Mouse (Mus musculus): Measurements from ENCODE around the gene Thap4. TPM values are rescaled to one million over a fixed set of nuclear protein-coding genes. Genes with fewer than 3 reads are reported as not detected.

The Thap4 gene
- polyA plus RNA-seq, 1 experiment from 2014 or later = 64.8 TPM

DNA sequence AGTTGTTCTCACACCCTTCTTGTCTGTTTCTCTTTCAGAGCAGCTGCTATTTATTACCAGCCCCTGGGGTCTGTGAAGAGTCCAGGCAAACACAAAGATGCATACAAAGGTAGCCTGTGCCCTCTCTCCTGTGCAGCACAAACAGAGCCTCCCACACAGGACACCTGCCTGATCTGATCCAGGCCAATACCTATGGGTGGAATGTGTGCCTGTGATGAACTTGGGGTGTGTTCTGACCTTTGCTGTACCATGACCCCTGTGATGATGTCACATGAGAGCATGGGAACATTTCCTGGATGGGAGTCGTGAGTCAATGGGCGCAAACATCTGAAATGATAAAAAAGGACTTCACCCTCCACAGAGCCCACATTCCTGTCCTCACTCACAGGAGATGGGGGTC, 99.9 kb downstream of the Thap4 start:
- no peak for ATAC-seq (ENCODE audit: low FRiP score, low TSS enrichment)
- H3K36me3 ChIP-seq (ENCODE audit: control insufficient read depth, insufficient read depth, low read length) = no peaks in the 10 kb centered on the region
- no peaks in the 10 kb centered on the region for H3K27me3 ChIP-seq (ENCODE audit: control insufficient read depth, insufficient read depth, low read length)
- H3K27ac ChIP-seq (ENCODE audit: low read depth, low read length) = no peak overlapping the region
- no peak overlapping the region for H3K4me3 ChIP-seq (ENCODE audit: low read length)
- H3K4me2 ChIP-seq (replicated peaks; ENCODE audit: low read depth, low read length) = no peak overlapping the region
- no peaks in the 10 kb centered on the region for H3K4me1 ChIP-seq (ENCODE audit: control insufficient read depth, insufficient read depth, low read length)
- 67% methylated on average over 2 of the region's 2 CpGs for WGBS
- H3K9ac ChIP-seq (ENCODE audit: low read depth, low read length) = no peak overlapping the region
- no peaks in the 10 kb centered on the region for H3K9me3 ChIP-seq (ENCODE audit: control insufficient read depth, low read length)

- Histone ChIP-seq H3K4me2 (replicated peaks; ENCODE audit: low read depth, low read length) (no peak overlapping the region), H3K4me1 (ENCODE audit: control insufficient read depth, insufficient read depth, low read length) (no peaks in the 10 kb centered on the region), H3K27ac (ENCODE audit: low read depth, low read length) (no peak overlapping the region), H3K36me3 (ENCODE audit: control insufficient read depth, insufficient read depth, low read length) (no peaks in the 10 kb centered on the region), H3K9me3 (ENCODE audit: control insufficient read depth, low read length) (no peaks in the 10 kb centered on the region), H3K27me3 (ENCODE audit: control insufficient read depth, insufficient read depth, low read length) (no peaks in the 10 kb centered on the region), H3K4me3 (ENCODE audit: low read length) (no peak overlapping the region), H3K9ac (ENCODE audit: low read depth, low read length) (no peak overlapping the region)
- WGBS = 32% methylated on average over 2 of the region's 2 CpGs
- no peak for ATAC-seq (ENCODE audit: low FRiP score, low TSS enrichment)
Observed at GRCm38 (mm10) chr1:93654275-93654674, 100.4 kb downstream of the Thap4 start.

Other genes with a start within 250 kb of the Thap4 start
- 6.2 and 7.5 TPM in 2 replicates for gene Farp2, start 242.8 kb downstream of the Thap4 start, polyA plus RNA-seq (2014; fragmentation: Nextera tagmentation; extraction: Ambion mirVana)
- gene Stk25, start 96.2 kb downstream of the Thap4 start, polyA plus RNA-seq (2014; fragmentation: Nextera tagmentation; extraction: Ambion mirVana) = 146 and 192 TPM in 2 replicates
- 72.1 and 86.2 TPM in 2 replicates for gene Bok, start 69.2 kb downstream of the Thap4 start, polyA plus RNA-seq (2014; fragmentation: Nextera tagmentation; extraction: Ambion mirVana)
- 80.8 and 95.7 TPM in 2 replicates for gene Atg4b, start 3.4 kb downstream of the Thap4 start, polyA plus RNA-seq (2014; fragmentation: Nextera tagmentation; extraction: Ambion mirVana)
- 287 and 307 TPM in 2 replicates for gene Dtymk, start 47.1 kb upstream of the Thap4 start, polyA plus RNA-seq (2014; fragmentation: Nextera tagmentation; extraction: Ambion mirVana)
- 10.7 and 18.5 TPM in 2 replicates for gene Ing5, start 49.1 kb upstream of the Thap4 start, polyA plus RNA-seq (2014; fragmentation: Nextera tagmentation; extraction: Ambion mirVana)
- 10.8 and 13.2 TPM in 2 replicates for gene D2hgdh, start 70.0 kb upstream of the Thap4 start, polyA plus RNA-seq (2014; fragmentation: Nextera tagmentation; extraction: Ambion mirVana)
- not detected in 2 replicates for gene Gal3st2, start 106.4 kb upstream of the Thap4 start, polyA plus RNA-seq (2014; fragmentation: Nextera tagmentation; extraction: Ambion mirVana)
- gene Gal3st2b, start 163.4 kb upstream of the Thap4 start, polyA plus RNA-seq (2014; fragmentation: Nextera tagmentation; extraction: Ambion mirVana) = not detected in 2 replicates
- not detected in 2 replicates for gene Gal3st2c, start 235.6 kb upstream of the Thap4 start, polyA plus RNA-seq (2014; fragmentation: Nextera tagmentation; extraction: Ambion mirVana)